Mouse (Mus musculus): ENCODE results near the gene Prpf8.
"Not testable (repeated sequence)": the region's sequence is repeated elsewhere in the genome, so short reads cannot be mapped to it uniquely, and the experiment has no call there.

The Prpf8 gene

DNA sequence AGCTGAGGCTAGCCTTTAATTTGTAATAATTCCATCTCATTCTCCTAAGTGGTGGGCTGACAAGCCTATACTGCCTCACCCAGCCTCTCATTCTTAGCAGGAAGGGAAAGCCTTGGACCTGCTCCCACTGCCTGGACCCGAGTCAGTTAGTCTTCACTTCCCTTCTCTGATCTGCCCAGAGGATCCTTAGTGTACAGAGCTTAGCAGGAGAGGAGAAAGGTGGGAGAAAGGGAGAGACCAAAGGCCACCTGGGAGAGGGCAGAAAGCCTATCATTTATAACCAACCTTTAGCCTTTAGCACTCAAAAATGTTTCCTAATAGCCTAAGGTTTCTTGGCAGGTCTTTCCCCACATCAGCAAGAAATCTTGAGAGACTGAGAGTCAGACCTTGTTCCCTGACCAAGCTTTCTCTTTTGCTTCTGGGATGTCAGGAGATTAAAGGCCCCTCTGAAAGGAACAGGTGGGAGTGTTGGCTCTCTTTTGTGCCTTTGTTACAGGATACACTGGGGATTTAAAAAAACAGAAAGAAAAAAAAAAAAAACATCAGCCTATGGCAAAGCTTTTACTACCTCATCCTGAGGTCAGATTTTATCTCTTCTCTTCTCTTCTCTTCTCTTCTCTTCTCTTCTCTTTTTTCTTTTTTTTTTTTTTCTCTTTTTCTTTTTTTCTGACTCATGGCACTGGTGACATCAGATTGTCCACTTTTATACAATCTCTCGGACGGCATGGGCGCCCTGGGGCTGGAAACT lies 47.8 kb downstream of the Prpf8 start:
- no peak for DNase-seq (ENCODE audit: low spot score)

DNA sequence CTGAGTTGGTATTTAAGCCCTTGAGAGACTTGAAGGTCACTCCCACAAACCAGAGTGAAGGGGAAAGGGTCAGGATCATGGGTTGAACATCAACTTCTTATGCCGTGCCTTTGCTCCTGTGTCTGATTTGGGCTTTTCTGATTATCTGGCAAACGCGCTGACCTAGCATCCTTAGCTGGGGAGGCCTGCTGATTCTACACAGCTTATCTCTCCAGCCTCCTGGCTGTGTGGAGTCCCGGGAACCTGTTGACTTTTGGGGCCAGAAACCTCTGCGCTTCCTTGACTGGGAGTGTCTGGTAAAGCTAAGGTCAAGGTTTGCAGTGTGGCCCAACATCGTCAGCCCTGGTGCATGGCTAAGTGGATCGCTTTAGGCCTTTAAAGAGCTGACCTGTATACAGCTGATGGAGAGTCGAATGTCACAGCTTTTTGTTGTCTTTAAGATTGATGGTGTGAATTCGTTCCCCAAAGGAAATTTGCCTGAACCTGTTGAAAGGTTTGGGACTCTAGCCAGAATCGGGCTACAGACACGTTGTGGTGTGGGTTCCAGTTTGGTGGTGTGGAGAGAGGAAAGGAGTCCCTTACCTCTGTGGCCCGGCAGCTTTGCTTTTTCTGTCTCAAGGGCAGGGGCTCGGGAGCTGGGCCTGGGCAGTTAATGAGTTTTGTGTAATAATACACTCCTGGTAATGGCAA lies 48.6 kb downstream of the Prpf8 start:
- DNase-seq (ENCODE audit: low spot score) = no peak

DNA sequence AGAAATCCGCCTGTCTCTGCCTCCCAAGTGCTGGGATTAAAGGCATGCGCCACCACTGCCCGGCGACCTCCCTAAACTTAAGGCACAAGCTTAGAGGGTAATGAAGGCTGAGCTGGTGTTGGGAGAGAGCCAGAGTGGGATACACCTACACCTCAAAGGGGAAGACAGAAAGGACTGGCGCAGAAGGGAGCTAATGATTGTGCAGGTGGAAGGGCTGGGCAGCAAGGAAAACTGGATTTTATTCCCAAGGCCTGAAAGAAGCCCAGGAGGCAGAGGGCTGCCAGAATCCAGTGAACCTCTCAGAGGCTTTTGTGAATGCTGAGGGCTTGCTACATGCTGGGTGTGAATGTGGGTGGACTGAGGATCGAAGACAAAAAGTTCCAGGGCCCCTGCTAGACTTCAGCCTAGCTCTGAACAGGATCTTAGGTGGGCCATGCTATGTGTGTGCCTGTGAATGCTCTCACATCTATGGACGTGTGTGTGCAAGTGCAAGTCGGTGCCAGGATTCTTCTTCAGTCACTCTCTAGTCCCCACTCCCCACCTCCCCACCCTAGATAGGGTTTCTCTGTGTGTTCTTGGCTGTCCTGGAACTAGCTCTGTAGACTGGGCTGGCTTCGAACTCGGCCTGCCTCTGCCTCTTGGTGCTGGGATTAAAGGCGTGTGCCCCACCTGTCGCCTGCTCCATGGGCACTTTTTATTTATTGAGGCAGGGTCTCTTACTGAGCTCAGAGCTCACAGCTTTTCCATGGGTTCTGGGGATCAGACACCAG lies 49.8 kb downstream of the Prpf8 start:
- no peak for DNase-seq (ENCODE audit: low spot score)

- DNase-seq (ENCODE audit: low spot score) = no peak
These were observed 50.4 kb downstream of the Prpf8 start for GRCm38 (mm10) chr11:75537025-75537414.

DNA sequence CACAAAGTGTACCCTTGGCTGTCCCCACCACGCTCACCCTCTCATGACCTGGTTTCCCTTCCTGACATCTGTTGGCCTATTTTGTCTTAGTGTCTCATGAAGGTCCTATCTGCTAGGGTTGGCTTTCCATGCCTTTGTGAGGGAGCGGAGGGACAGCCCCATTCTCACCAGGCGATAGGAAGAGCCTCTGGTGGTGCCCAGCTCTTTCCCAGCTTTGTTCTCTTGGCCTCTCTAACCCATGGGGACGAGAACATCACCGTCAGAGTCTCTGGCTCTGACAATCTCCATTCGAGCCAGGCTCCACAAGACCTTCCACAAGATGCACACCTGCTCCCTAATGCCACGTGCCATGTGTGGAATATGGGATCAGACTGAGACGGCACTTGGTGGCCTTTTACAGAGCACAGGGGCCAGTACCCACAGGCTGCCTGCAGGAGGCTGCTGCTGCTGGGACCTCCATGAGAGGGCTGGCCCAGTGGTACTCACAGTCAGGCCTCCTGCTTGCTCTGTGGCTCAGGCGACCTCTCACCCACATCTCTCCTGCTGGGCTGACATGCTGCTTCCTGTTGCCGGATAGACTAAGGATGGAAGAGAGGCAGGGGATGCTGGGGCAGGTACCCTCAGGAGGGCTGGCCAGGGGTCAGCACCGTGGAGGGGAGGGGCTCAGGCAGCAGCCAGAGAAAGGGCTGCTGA lies 51.0 kb downstream of the Prpf8 start:
- peak; percentile 36 for DNase-seq (ENCODE audit: low spot score)

GRCm38 (mm10) chr11:75538184-75538969 lies 51.8 kb downstream of the Prpf8 start:
- no peak for DNase-seq (ENCODE audit: low spot score)

DNA sequence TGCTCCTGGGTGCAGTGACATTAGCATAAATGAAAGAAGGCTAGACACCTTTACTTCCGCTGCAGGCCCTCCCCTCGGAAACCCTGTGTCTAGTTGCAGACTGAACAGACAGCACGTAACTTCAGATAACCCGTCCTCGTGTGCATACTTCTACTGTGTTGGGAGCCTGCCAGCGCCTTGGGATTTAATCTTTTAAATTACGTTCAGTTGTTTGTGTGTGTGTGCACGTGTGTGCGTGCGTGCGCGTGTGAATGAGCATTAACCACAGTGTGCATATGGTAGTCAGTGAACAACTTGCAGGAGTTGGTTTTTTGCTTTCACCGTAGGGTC lies 52.3 kb downstream of the Prpf8 start:
- DNase-seq (ENCODE audit: low spot score) = no peak

GRCm38 (mm10) chr11:75540209-75540608 lies 53.6 kb downstream of the Prpf8 start:
- no peak for DNase-seq (ENCODE audit: low spot score)

GRCm38 (mm10) chr11:75540710-75541581 lies 54.3 kb downstream of the Prpf8 start:
- no peak for DNase-seq (ENCODE audit: low spot score)

DNA sequence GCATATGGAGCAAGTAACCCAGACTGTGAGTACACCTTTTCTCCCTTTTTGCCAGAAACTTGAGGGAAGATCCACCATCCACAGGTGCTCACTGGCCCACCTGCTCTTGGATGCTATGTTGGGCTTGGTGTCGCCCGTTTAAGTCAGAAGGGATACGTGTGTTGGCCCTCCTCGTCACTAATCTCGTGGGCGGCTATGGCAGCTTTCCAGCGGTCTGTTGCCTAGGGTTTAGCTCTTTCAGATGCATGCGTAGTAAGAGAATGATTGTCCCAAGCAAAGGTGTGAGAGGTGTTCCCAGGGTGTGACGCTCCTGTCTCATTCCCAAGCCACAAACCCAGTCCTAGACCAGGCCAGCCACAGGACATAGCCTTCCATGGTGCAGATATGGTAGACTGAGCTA lies 58.1 kb downstream of the Prpf8 start:
- DNase-seq (ENCODE audit: low spot score) = no peak

- no peak for DNase-seq (ENCODE audit: low spot score)
These were observed 59.4 kb downstream of the Prpf8 start for GRCm38 (mm10) chr11:75546057-75546456.

DNA sequence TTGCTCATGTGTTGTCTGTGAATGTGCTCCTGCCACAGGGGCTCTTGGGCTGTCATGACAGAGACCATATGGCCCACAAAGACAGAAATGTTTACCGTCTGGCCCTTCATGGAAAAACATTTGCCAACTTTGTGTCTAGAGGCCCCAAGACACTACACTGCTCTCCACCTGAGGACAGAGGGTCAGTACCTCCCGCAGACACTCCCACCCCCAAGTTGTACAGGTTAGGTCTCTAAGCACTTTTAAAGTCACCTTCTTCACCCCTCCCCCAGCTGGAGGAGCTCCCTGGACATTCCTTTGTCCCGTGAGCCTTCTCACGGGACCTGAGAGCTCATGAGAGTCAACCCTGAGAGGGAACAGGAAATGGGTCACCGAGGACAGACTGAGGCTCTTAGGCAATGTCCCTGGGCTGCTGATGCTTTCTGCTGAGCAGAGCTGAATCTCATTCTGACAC lies 63.1 kb downstream of the Prpf8 start:
- DNase-seq (ENCODE audit: low spot score) = no peak

DNA sequence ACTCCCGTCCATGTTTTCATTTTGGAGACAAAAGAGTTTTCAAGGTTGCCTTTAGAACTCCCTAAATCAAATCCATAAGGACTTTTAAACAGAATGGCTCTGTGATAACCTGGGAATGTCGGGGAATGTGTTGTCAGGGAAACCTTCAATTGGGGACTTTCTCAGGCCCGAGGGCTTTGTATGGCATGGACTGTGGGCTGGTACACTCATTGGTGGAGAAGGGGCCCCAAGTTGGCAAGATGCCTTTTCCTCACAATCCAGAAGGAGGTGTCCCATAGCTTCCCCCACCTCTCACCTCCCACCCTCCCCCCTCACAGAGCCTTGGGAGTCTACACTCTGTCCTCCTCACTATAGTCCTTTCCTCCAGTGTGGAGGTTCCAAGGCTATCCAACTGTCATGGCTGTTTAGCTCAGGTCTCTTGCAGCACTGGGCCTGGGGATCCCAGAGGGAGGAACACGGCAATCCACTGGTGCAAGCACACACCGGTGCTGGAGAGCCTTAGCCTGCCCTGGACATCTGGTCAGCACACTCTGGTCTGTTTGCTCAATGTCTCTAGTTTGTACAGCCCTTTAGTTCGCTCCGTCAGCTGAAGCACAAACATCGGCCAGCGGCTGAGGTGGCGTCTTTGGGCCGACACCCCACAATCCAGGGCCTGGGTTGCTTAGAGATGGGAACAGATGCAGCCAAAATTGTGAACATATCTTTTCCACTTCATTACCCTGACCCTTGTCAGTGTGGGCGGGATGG lies 63.8 kb downstream of the Prpf8 start:
- no peak for DNase-seq (ENCODE audit: low spot score)

DNA sequence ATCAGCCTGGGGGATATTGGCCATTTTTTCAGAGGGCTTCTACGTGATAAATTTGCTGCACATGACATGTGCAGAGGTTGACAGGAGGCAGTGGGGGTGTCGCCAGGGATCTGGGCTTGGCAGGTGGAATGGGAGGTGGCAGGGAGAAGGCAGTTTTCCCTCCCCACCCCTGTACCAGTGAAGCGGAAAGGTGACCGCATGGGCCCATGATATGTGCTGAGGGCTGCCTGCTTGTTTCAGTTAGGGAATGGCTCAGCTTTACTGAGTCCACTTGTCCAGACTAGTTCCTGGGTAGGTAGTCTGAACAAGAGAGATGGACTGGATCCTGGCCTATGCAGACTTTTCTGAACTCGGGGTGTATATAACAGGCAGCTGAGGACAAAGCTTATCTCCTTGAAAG lies 64.7 kb downstream of the Prpf8 start:
- no peak for DNase-seq (ENCODE audit: low spot score)

DNA sequence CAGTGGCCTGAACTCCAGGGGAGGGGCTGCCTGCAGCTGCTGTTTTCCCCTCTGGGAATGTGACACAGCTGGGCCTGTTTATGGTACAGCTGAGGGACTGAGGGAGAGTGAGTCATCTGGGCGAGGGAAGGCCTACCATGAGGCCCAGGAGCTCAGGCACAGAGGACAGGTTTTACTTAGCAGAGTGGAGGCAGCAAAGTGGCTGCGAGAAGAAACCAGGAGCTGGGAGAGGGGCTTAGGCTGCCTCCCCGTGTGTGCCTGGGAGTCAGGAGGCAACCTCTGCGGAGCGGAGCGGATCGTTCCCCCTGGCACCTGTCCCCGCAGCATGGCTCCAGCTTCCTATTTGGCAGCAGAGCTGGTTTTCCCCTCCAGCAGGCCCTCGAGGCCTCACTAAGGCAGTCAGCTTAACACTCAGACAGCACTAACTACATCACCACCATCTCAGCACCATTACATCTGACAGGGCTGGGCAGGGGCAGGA lies 65.4 kb downstream of the Prpf8 start:
- peak; percentile 23 for DNase-seq (ENCODE audit: low spot score)

DNA sequence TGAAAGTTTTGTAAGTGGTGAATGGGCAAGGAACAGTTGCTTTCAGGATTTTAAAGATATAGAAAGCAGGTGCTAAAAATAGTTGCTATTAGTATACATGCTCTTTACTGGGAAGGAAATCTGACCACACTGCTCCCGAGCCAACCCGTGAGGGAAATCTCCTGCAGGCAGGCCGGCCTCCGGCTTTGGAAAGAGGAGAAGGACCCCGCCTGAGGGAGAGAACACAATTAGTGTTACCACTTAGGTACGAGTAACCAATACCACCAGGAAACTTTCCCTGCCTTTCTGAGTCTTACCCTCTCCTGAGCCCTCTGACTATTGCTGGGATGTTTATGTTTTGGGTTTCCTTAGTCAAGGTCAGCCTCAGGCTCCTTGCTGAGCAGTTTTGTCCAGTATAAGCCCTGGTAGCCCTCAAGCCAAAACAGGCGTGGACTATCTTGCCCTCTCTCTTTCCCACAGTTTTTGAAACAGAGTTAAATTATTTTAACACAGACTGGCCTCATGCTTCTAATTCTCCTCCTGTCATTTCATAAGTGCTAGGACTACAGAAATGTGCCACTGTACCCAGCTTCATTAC lies 66.4 kb downstream of the Prpf8 start:
- DNase-seq (ENCODE audit: low spot score) = no peak

GRCm38 (mm10) chr11:75556006-75556405 lies 69.4 kb downstream of the Prpf8 start:
- DNase-seq (ENCODE audit: low spot score) = not testable (repeated sequence)

GRCm38 (mm10) chr11:75557142-75557541 lies 70.5 kb downstream of the Prpf8 start:
- DNase-seq (ENCODE audit: low spot score) = no peak

GRCm38 (mm10) chr11:75558101-75558500 lies 71.5 kb downstream of the Prpf8 start:
- DNase-seq (ENCODE audit: low spot score) = peak; percentile 31
